Mouse (Mus musculus): ENCODE measurements around the gene Slc22a7.

Slc22a7 gene

DNA sequence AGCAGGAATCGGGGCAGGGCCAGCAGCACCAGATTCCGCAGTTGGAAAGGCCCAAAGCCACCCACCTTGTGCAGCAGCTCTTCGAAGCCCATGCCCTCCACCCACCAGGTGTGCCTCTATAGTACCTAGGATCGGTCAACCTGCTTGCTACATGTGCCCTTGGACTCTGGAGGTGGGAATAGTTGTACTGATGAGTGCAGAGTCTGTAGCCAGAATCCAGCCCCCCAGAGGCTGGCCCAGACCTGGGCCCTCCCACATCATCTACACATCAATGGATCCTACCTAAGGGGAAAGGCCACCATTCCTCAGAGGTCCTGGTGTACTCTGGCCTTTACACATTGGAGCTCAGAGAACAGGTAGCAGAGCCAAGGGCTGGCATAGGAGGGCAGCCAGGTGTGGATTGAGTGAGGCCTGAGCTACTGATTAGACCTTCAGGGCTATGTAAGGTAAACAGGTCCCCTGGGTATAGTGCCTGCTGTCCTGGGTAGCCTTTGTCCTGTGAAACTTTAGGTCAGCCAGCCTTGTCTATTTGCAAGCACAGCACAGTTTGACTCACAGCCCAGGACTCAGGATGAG, at the start of gene Slc22a7:
Gene Slc22a7 (minus strand): TSS at position 160 of the 576 bp plus-strand sequence.
- no peak for DNase-seq

- no peak for DNase-seq
Measured at GRCm38 (mm10) chr17:46487431-46487830, 49.2 kb upstream of the Slc22a7 start, which contains the start of gene Ttbk1. Ttbk1 (minus strand) TSS chr17:46487675.

GRCm38 (mm10) chr17:46486995-46487394, 48.7 kb upstream of the Slc22a7 start:
- no peak for DNase-seq

DNA sequence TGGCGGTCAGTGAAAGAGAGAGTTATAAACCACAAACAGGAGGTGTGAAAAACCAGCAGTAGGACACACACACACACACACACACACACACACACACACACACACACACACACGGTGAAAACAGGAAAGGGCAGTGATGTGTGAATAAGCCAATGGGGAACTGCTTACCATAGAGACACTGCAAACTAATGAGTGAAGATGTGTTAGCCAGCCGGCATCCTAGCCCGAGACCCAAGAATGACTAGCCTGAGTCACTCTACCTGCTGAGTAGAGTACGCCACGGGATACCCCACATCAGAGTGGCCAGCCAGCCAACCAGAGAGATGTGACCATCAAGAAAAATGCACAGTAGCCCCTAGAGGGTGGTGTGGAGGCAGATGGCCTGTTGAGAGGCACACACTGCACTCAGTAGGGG, 46.2 kb upstream of the Slc22a7 start:
- no peak for DNase-seq

DNA sequence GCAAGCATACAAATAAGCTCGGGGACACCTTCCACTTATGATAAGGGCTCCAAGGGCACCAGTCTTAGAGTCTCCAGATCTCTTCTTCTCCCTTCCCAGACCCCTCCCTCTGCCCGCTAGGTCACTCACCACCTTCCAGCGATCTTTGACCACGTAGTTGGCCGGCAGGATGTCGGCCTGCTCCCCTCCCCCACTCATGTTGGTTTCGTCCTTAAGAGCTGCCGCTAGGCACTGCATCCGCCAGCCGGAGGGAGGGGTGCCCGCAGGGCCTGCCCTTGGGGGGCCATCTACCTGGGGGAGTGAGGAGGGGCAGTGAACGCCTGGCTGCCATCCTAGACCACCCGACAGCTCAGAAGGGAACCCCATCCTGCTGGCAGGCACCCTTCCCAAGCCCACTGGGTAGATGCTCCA, 45.8 kb upstream of the Slc22a7 start:
- DNase-seq = peak; percentile 27

- peak; percentile 30 for DNase-seq
Measured at GRCm38 (mm10) chr17:46483561-46484001, 45.3 kb upstream of the Slc22a7 start.

DNA sequence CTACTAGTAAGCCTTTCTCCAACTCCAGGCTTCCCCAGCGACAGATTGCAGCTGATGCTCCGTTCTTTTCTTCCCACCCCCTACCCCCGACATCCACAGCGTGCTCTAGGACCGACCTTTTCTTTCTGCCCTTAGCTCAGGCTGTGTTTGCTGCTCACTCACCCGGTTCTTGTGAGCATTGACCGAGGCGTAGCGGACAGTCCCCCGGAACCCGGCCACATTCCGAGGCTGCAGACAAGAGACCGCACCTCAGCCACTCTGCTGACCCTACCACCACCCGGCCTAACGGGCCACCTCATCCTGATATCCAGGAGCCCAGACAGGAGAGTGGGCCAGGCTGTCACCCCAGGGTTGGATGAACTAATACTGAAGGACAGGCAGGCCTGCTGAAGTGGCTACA, 39.0 kb upstream of the Slc22a7 start:
- DNase-seq = no peak

- DNase-seq = no peak
Measured at GRCm38 (mm10) chr17:46476601-46477000, 38.3 kb upstream of the Slc22a7 start.

DNA sequence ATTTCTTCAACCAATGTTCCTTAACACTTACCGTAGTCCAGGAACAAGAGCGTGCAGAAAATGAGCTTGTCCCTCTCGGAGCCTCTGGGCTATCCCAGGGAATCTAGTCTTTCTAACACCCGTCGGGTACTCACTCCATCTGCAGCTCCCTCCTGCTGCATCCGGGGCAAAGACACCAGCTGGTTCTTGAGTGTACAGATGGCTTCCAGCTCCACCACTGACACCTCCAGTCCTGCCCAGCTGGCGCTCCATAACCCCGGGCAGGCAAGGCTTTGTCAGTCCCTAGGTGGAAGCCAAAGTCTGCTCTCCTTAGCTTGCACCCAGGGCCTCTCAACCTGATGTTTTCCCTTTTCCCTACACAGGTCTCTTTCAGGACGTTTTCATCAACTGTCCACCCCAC, 29.6 kb upstream of the Slc22a7 start:
- no peak for DNase-seq

GRCm38 (mm10) chr17:46462226-46462625, 24.0 kb upstream of the Slc22a7 start:
- DNase-seq = no peak

DNA sequence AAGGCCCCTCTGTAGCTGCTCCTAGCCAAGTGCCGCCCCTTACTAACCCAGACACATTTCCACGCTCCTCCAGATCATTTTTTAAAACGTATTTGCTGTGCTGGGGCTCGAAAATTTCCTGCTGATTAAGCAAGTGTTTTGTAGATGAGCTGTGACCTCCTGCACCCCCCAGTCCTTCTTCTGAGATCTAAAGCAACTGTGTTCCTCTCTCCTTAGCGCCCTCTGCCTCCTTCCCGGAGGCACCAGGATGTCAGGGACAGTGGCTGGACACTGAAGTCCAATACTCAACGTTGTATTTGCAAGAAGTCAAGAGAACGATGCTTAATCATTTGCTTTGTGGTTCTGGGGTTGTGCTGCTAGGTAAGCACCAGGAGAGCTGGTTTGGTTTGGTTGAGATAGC, 23.1 kb upstream of the Slc22a7 start:
- peak; percentile 43 for DNase-seq

- DNase-seq = no peak
Measured at GRCm38 (mm10) chr17:46460673-46461072, 22.4 kb upstream of the Slc22a7 start.

DNA sequence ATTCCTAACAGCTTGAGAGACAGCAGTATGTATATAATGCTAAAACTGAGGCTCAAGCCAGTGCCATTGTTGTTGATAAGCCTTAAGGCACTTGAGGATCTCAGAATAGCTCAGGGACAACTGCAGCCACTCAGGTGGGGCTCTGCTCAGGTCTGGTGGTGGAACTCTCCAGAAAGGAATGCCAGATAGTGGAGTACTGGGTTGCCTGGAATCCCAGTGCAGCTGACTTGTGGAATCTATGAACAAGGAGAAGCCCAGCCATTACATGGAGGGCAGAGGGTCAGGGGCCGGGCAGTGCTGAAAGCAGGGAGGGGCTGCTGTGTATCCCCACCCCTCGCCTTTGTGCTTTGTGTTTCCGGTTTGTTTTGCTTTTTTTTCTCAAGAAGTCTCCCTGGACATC, 20.2 kb upstream of the Slc22a7 start:
- DNase-seq = no peak

GRCm38 (mm10) chr17:46457791-46458190, 19.5 kb upstream of the Slc22a7 start:
- peak; percentile 49 for DNase-seq

- DNase-seq = peak; percentile 70
Measured at GRCm38 (mm10) chr17:46455110-46455691, 16.9 kb upstream of the Slc22a7 start.

GRCm38 (mm10) chr17:46454539-46454938, 16.3 kb upstream of the Slc22a7 start:
- no peak for DNase-seq

- DNase-seq = no peak
Measured at GRCm38 (mm10) chr17:46453970-46454411, 15.7 kb upstream of the Slc22a7 start.

GRCm38 (mm10) chr17:46453302-46453948, 15.2 kb upstream of the Slc22a7 start:
- DNase-seq = no peak

- DNase-seq = no peak
Measured at GRCm38 (mm10) chr17:46452683-46453082, 14.4 kb upstream of the Slc22a7 start.

- DNase-seq = no peak
Measured at GRCm38 (mm10) chr17:46446264-46446663, 8.0 kb upstream of the Slc22a7 start.

DNA sequence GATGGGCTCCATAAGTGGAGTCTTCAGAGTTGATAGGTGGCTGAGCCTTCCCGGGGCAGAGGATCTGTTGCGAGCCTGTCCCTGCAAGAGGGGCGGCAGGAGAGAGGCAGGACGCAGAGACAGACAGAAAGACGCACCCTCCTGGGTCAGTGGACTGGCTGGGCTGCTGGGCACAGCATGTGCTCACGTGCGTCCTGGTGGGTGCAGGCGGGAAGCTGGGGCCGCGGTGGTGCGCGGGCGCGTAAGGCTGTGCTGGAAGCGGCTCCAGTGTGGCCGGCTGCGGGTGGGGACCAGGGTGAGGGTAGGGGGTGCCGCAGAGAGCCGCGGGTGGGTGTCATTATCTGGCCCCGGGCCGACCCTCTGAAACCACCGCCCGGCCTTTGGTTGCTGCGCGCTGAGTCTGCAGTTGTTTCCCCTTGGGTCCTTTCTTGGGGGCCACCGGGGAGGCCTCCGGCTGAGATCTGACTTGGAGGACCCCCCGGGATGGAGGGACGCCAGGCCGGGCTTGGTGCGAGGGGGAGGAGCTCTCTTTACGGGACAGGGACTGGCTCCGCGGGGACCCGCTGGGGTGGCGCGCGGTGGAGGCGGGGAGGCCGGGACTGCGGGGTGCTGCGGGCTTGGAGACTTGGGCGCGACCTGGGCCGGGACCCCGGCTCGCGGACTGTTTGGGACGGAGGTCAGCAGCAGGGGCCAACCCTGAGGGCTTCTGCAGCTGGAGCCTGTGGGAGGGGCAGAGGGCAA, 6.8 kb upstream of the Slc22a7 start:
- no peak for DNase-seq

DNA sequence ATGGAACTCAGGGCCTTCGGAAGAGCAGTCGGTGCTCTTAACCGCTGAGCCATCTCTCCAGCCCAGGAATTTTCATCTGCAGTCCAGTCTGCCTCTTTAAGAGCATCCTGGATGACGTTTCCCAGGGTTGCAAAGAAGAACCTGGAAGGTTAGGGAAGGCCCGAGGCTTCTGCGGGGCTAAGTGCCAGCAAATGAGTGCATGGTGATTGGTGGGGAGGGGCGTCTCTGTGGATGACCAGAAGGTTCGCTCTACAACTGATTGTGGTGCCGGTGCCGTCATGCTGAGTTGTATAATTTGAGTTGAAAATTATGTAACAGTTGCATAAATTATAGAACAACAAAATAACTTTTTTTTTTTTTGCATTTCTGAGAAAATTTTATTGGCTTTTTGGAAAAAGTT, 919 bp upstream of the Slc22a7 start:
- no peak for DNase-seq

DNA sequence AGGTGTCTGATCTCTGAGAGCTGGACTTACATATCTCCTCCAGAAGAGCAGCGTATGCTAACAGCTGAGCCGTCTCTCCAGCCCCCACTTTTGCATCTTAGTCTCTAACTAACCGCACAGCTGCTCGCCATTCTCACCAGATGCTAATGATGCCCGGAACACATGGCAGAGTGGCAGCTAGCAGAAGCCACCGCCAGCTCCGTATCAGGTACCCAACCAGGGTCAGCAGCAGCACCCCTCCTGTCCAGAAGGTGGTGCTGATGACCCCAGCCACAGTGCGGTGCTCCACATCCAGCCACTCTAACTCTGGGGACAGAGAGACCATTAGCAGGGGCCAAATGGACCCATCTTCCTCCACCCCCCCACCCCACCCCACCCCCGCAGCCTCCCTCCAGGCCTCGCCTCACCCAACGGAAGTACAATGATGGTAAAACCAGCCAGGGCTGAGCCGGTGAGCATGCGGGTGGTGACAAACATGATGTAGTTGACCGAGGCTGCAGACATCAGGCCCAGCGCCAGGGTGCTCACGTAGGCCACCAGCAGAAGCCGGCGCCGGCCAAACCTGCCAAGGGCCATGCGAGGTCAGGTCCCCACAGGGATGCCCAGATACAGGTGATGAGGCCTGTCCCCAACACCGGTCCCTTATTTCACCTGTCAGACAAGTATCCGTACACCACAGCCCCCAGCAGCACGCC, 1.4 kb downstream of the Slc22a7 start:
- no peak for DNase-seq
